ENCODE assay signal across 8 mouse cellular contexts in genomic region chr7:100121376-100121789, GRCm38 (mm10). TPM values are rescaled to one million over a fixed set of nuclear protein-coding genes. Genes with fewer than 3 reads are reported as not detected.
A peak's percentile ranks its signal among the peaks of the same experiment; 100 is the strongest.
DNase-seq lines count a peak whose midpoint lies in the region; ATAC-seq lines count a peak whose summit lies in the region.

Pold3 (minus strand) TSS chr7:100121565.

- H3K4me3 ChIP-seq in hindbrain, embryonic 14.5 days (replicated peaks; ENCODE audit: low read length), result peak within 1 kb of the TSS; percentile 96

- peaks cover 26% of the 10 kb centered on the region for H3K36me3 ChIP-seq in hindbrain, embryonic 14.5 days (replicated peaks; ENCODE audit: control insufficient read depth, insufficient read depth)

- peak; percentile 97 for DNase-seq in R1 (ENCODE audit: low read depth, low spot score)
- peak; percentile 99 to 100 for DNase-seq in cerebellum, postnatal 25 days
- DNase-seq in frontal cortex, postnatal 25 days (ENCODE audit: low spot score in 2 of 2), result peak; percentile 99
- peak; percentile 99 for DNase-seq in hindbrain, embryonic 14.5 days (ENCODE audit: low spot score)
- DNase-seq in layer of hippocampus, postnatal 36 days, result peak; percentile 99 to 100
- peak; percentile 99 for DNase-seq in lung, postnatal 36 days
- peak; percentile 99 for DNase-seq in retina, postnatal 1 day
- DNase-seq in urinary bladder, adult 18-20 months (ENCODE audit: low spot score in 2 of 2), result peak; percentile 99 to 100

- peak within 1 kb of the TSS; percentile 82 for H3K27ac ChIP-seq in hindbrain, embryonic 14.5 days

- H3K27me3 ChIP-seq in hindbrain, embryonic 14.5 days (ENCODE audit: control insufficient read depth, insufficient read depth, low read length), result no peaks in the 10 kb centered on the region

- WGBS in hindbrain, embryonic 14.5 days, result under 1% methylated on average over 33 of the region's 33 CpGs

- peak within 1 kb of the TSS; percentile 81 for H3K9ac ChIP-seq in hindbrain, embryonic 14.5 days

- ATAC-seq in hindbrain, embryonic 14.5 days (ENCODE audit: low FRiP score), result peak; percentile 95

- peaks cover 9% of the 10 kb centered on the region; the same call in 1 of the 2 replicates for H3K4me1 ChIP-seq in hindbrain, embryonic 14.5 days (replicated peaks; ENCODE audit: control insufficient read depth, insufficient read depth, low read length)

- peak within 1 kb of the TSS; percentile 89 for H3K4me2 ChIP-seq in hindbrain, embryonic 14.5 days (replicated peaks)

- H3K9me3 ChIP-seq in hindbrain, embryonic 14.5 days (ENCODE audit: control insufficient read depth, low read length), result no peaks in the 10 kb centered on the region

RNA-seq across cellular contexts. Expression of gene Pold3, which starts in this region (rescaled TPM):
- 43.1 and 45.8 TPM in 2 replicates for polyA plus RNA-seq in hindbrain, embryonic 14.5 days (2014; fragmentation: Nextera tagmentation; extraction: Ambion mirVana)
- total RNA-seq in layer of hippocampus, postnatal 36 days (2021), result 10 to 100 TPM; 32.1 to 33.5 TPM

Comparison
In these comparisons a context has a peak if more than half of its experiments do, and no peak if none do; other contexts are left out.
1. Peak in every context shown above with its lines: DNase-seq, ATAC-seq, H3K4me3 ChIP-seq and H3K27ac ChIP-seq.